Mouse (Mus musculus) CH12.LX (cell line): ENCODE measurements around the gene Fbln5. TPM values are rescaled to one million over a fixed set of nuclear protein-coding genes. Genes with fewer than 3 reads are reported as not detected.
A peak's percentile ranks its signal among the peaks of the same experiment; 100 is the strongest.

ENCODE experiments used
- DNase-seq: peaks from one replicate; pipeline ENCODE4 v3.0.0-alpha.2; 2013; ENCODE audit errors: extremely low read depth
- H3K27ac ChIP-seq: 2 replicates; pipeline ENCODE4 v1.5.1; 2012; ENCODE audit warnings: low read depth, mild to moderate bottlenecking, control low read depth, moderate library complexity; ENCODE audit not compliant: insufficient read depth
- H3K27me3 ChIP-seq: replicated peaks from 2 replicates; pipeline ENCODE3; 2012; ENCODE audit warnings: inconsistent platforms
- H3K36me3 ChIP-seq, 2 experiments: replicated peaks in 1 of 2; 2 replicates each; pipeline versions ENCODE3 to v1.6.1; 2012; ENCODE audit warnings: inconsistent platforms in 1 of 2, low read length in 1 of 2, mild to moderate bottlenecking in 1 of 2, mixed read lengths in 1 of 2, moderate library complexity in 1 of 2; ENCODE audit not compliant: control insufficient read depth in 1 of 2, insufficient read depth in 1 of 2
- H3K4me1 ChIP-seq, 2 experiments: 2 replicates each; pipeline ENCODE4 v1.6.1; 2012; ENCODE audit warnings: inconsistent platforms in 1 of 2, moderate library complexity in 1 of 2; ENCODE audit not compliant: insufficient read depth in 2 of 2, control insufficient read depth in 1 of 2
- H3K4me2 ChIP-seq: 2 replicates; pipeline ENCODE4 v1.6.1; 2012; ENCODE audit warnings: low read depth, mild to moderate bottlenecking, control low read depth; ENCODE audit not compliant: poor library complexity, insufficient read depth, severe bottlenecking
- H3K4me3 ChIP-seq, 3 experiments: fragments of 150-350 bp in 1 of 3; sonication (generic) in 1 of 3; replicated peaks in 1 of 3; 2 replicates each; pipeline versions ENCODE3 to v1.5.1; 2011 to 2012; ENCODE audit warnings: low read depth in 2 of 3, low read length in 2 of 3, mild to moderate bottlenecking in 2 of 3, moderate library complexity in 2 of 3, control low read depth in 1 of 3, improper control_type of control experiment in 1 of 3, inconsistent platforms in 1 of 3, mixed read lengths in 1 of 3; ENCODE audit not compliant: poor library complexity in 1 of 3
- H3K79me2 ChIP-seq: replicated peaks from 2 replicates; pipeline ENCODE4 v1.6.1; 2012; ENCODE audit warnings: mild to moderate bottlenecking, moderate library complexity; ENCODE audit not compliant: control insufficient read depth, poor library complexity, insufficient read depth, severe bottlenecking; ENCODE audit errors: extremely low read depth
- H3K9ac ChIP-seq: 2 replicates; pipeline ENCODE4 v1.6.1; 2012; ENCODE audit warnings: low read depth, mild to moderate bottlenecking, control low read depth, moderate library complexity; ENCODE audit not compliant: insufficient read depth
- H3K9me3 ChIP-seq: replicated peaks from 2 replicates; pipeline ENCODE3; 2012; ENCODE audit warnings: low read length, inconsistent platforms, mixed read lengths
- BHLHE40 ChIP-seq: IDR thresholded peaks from 2 replicates; pipeline ENCODE4 v1.6.1; 2011; ENCODE audit warnings: mild to moderate bottlenecking, low read depth, low read length, improper control_type of control experiment
- CHD1 ChIP-seq: IDR thresholded peaks from 2 replicates; pipeline ENCODE4 v1.6.1; 2012; ENCODE audit warnings: low read depth, low read length, improper control_type of control experiment, inconsistent platforms
- CTCF ChIP-seq, 2 experiments: IDR thresholded peaks in 1 of 2; conservative IDR thresholded peaks in 1 of 2; 2 replicates each; pipeline ENCODE4 v1.5.1; 2011 to 2012; ENCODE audit warnings: low read depth in 2 of 2, low read length in 2 of 2, improper control_type of control experiment in 1 of 2, inconsistent platforms in 1 of 2, mild to moderate bottlenecking in 1 of 2, moderate library complexity in 1 of 2
- ELF1 ChIP-seq: IDR thresholded peaks from 2 replicates; pipeline ENCODE4 v1.6.1; 2014; ENCODE audit warnings: low read depth, mild to moderate bottlenecking, inconsistent platforms, low read length, improper control_type of control experiment
- ETS1 ChIP-seq: conservative IDR thresholded peaks from 2 replicates; pipeline ENCODE4 v1.6.1; 2012; ENCODE audit warnings: low read depth, mild to moderate bottlenecking, inconsistent platforms, low read length, improper control_type of control experiment, moderate library complexity
- IRF4 ChIP-seq: IDR thresholded peaks from 2 replicates; pipeline ENCODE4 v1.6.1; 2014; ENCODE audit warnings: low read depth, mild to moderate bottlenecking, inconsistent platforms, low read length, improper control_type of control experiment
- JUN ChIP-seq: IDR thresholded peaks from 2 replicates; pipeline ENCODE4 v1.6.1; 2011; ENCODE audit warnings: low read depth, mild to moderate bottlenecking, low read length, improper control_type of control experiment, moderate library complexity; ENCODE audit not compliant: insufficient read depth
- MAFK ChIP-seq: IDR thresholded peaks from 2 replicates; pipeline ENCODE4 v1.6.1; 2011; ENCODE audit warnings: low read length, improper control_type of control experiment; ENCODE audit not compliant: insufficient replicate concordance
- MEF2A ChIP-seq: IDR thresholded peaks from 2 replicates; pipeline ENCODE4 v1.6.1; 2014; ENCODE audit warnings: low read depth, mild to moderate bottlenecking, inconsistent platforms, low read length, improper control_type of control experiment, borderline replicate concordance
- MXI1 ChIP-seq: IDR thresholded peaks from 2 replicates; pipeline ENCODE4 v1.6.1; 2011; ENCODE audit warnings: mild to moderate bottlenecking, low read depth, low read length, improper control_type of control experiment
- NELFE ChIP-seq: IDR thresholded peaks from 2 replicates; pipeline ENCODE4 v1.6.1; 2011; ENCODE audit warnings: low read depth, low read length, improper control_type of control experiment
- POLR2A ChIP-seq: IDR thresholded peaks from 2 replicates; pipeline ENCODE4 v1.6.1; 2011; ENCODE audit warnings: low read depth, mild to moderate bottlenecking, improper control_type of control experiment, low read length
- RAD21 ChIP-seq: IDR thresholded peaks from 2 replicates; pipeline ENCODE4 v1.6.1; 2011; ENCODE audit warnings: low read depth, mild to moderate bottlenecking, low read length, improper control_type of control experiment, moderate library complexity
- SMC3 ChIP-seq: IDR thresholded peaks from 2 replicates; pipeline ENCODE4 v1.6.1; 2011; ENCODE audit warnings: low read depth, low read length, improper control_type of control experiment
- TBP ChIP-seq: conservative IDR thresholded peaks from 2 replicates; pipeline ENCODE4 v1.6.1; 2011; ENCODE audit warnings: low read depth, low read length, improper control_type of control experiment
- TCF12 ChIP-seq: IDR thresholded peaks from 2 replicates; pipeline ENCODE4 v1.6.1; 2014; ENCODE audit warnings: low read depth, mild to moderate bottlenecking, inconsistent platforms, low read length, improper control_type of control experiment
- ZC3H11A ChIP-seq: IDR thresholded peaks from 2 replicates; pipeline ENCODE4 v1.6.1; 2012; ENCODE audit warnings: low read depth, mild to moderate bottlenecking, inconsistent platforms, low read length, improper control_type of control experiment
- ZKSCAN1 ChIP-seq: IDR thresholded peaks from 2 replicates; pipeline ENCODE4 v1.6.1; 2012; ENCODE audit warnings: low read depth, inconsistent platforms, low read length, improper control_type of control experiment, borderline replicate concordance
- ZNF384 ChIP-seq: IDR thresholded peaks from 2 replicates; pipeline ENCODE4 v1.6.1; 2012; ENCODE audit warnings: low read depth, low read length, improper control_type of control experiment, inconsistent platforms
- dilution Hi-C: fragments of 300-500 bp; cut with MboI; formaldehyde crosslinking; loops from 2 replicates; pipeline ENCODE4 v1.14.3; 2020; ENCODE audit warnings: low sequenced_read_pairs; ENCODE audit not compliant: extremely low pct_unique_long_range_greater_than_20kb, extremely low pct_ligation_motif_present
- in situ Hi-C: fragments of 300-500 bp; cut with MboI; formaldehyde crosslinking; loops from 3 replicates; pipeline ENCODE4 v1.14.3; 2019; ENCODE audit warnings: low sequenced_read_pairs, low pct_ligation_motif_present, low pct_unique_long_range_greater_than_20kb, mixed read lengths
- polyA plus RNA-seq: library from polyadenylated mRNA; unstranded; fragments of >175 nt; gene quantifications from 2 replicates; pipeline ENCODE4 v1.2.1, GENCODE M21; 2012; ENCODE audit warnings: low read depth; ENCODE audit not compliant: insufficient read length
- total RNA-seq, 2 experiments: library from RNA; depleted of rRNA; stranded (reverse); fragments of 300-350 nt in 1 of 2; fragments of >200 nt in 1 of 2; gene quantifications; 2 replicates each; pipeline ENCODE4 v1.2.3; 2012 to 2014

Fbln5 gene
- total and polyA plus RNA-seq, 3 experiments, result 0.04 to 3.2 (median 0.11) TPM

DNA sequence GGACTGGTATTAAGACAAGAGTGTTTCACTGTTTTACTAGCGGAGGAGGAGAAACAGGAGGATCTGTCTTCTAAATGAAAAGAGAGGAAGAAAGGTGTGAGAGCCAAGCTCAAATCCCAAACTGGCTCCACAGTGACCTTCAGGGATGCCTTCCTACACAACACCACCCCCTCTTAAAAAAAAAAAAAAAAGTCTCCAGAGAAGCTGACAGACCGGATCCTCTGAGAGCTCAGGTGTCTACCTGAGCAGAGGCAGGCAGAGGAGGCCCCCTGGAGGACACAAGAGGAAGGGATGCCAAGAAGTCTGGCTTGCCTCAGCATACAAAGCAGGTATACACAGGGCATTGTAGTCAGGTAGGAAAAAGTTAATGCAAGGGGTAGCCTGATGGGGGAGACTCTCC, 36.1 kb downstream of the Fbln5 start:
- Histone ChIP-seq H3K4me3 (no peak overlapping the region), H3K27me3 (peaks cover 20% of the 10 kb centered on the region), H3K9ac (no peak overlapping the region), H3K4me2 (no peak overlapping the region), H3K36me3 (no peaks in the 10 kb centered on the region), H3K9me3 (no peaks in the 10 kb centered on the region), H3K4me1 (no peaks in the 10 kb centered on the region), H3K27ac (no peak overlapping the region), H3K79me2 (no peaks in the 10 kb centered on the region)
- DNase-seq, result no peak
- in situ Hi-C loops, result no loop called here
- dilution Hi-C loops, result no loop called here
- TF ChIP-seq RAD21 (peak; percentile 65), SMC3 (peak; percentile 51), MXI1 (no peak), ZNF384 (peak; percentile 72), ELF1 (no peak), CTCF (conservative IDR thresholded peaks at IDR 0.05 in 1 of 2, IDR thresholded peaks at IDR 0.05 in 1 of 2; ENCODE audit: low read depth in 2 of 2, low read length in 2 of 2) (peak in 1 of 2 experiments; percentile 63; a peak in 2 of 4 replicates)

- H3K4me2 ChIP-seq, result no peak overlapping the region
- H3K27ac ChIP-seq, result no peak overlapping the region
- no peak for DNase-seq
- H3K36me3 ChIP-seq, result no peaks in the 10 kb centered on the region
- in situ Hi-C loops (no loop called here), dilution Hi-C loops (no loop called here)
- no peaks in the 10 kb centered on the region for H3K9me3 ChIP-seq
- peaks cover 20% of the 10 kb centered on the region for H3K27me3 ChIP-seq
- no peak overlapping the region for H3K4me3 ChIP-seq
- no peaks in the 10 kb centered on the region for H3K79me2 ChIP-seq
- H3K4me1 ChIP-seq, result no peaks in the 10 kb centered on the region
- no peak overlapping the region for H3K9ac ChIP-seq
- TF ChIP-seq ZC3H11A, result no peak
- TF ChIP-seq CHD1, result no peak
- no peak for TF ChIP-seq ZKSCAN1
- TF ChIP-seq MEF2A, result no peak
- TF ChIP-seq CTCF (conservative IDR thresholded peaks at IDR 0.05 in 1 of 2, IDR thresholded peaks at IDR 0.05 in 1 of 2; ENCODE audit: low read depth in 2 of 2, low read length in 2 of 2), result no peak
- TF ChIP-seq POLR2A, result no peak
- no peak for TF ChIP-seq NELFE
- TF ChIP-seq SMC3, result no peak
- no peak for TF ChIP-seq TCF12
- no peak for TF ChIP-seq MAFK
- no peak for TF ChIP-seq ETS1
- no peak for TF ChIP-seq BHLHE40
- no peak for TF ChIP-seq RAD21
- TF ChIP-seq TBP, result no peak
- TF ChIP-seq JUN, result no peak
- no peak for TF ChIP-seq IRF4
- TF ChIP-seq ELF1, result no peak
Observed at GRCm38 (mm10) chr12:101780915-101781314, 37.9 kb downstream of the Fbln5 start.
